Mouse (Mus musculus): ENCODE measurements around the gene Cfap61. TPM values are rescaled to one million over a fixed set of nuclear protein-coding genes. Genes with fewer than 3 reads are reported as not detected.

The Cfap61 gene
- total RNA-seq, 2 experiments from 2014 or later, result 0.95 to 1.2 TPM

Other genes with a start within 250 kb of the Cfap61 start
- gene Naa20, start 32.7 kb upstream of the Cfap61 start, total RNA-seq (2021), result 100 to 1,000 TPM; 102 to 108 TPM
- gene Crnkl1, start 230 bp downstream of the Cfap61 start, total RNA-seq (2021), result 10 to 100 TPM; 17.5 to 20.5 TPM

Measured in heart, postnatal 25 days (tissue).